Mouse (Mus musculus) cortical plate, adult 2 months (tissue): ENCODE data around the gene Hist1h3b.
A peak's percentile ranks its signal among the peaks of the same experiment; 100 is the strongest.

Source experiments
- CTCF ChIP-seq: fragments of 200-500 bp; IDR thresholded peaks from 2 replicates; pipeline ENCODE4 v1.5.1; 2011; ENCODE audit warnings: mild to moderate bottlenecking, control low read depth, low read length; ENCODE audit not compliant: insufficient read depth; ENCODE audit errors: extremely low read depth
- POLR2A ChIP-seq: fragments of 200-500 bp; IDR thresholded peaks from 2 replicates; pipeline ENCODE4 v1.6.1; 2011; ENCODE audit warnings: mild to moderate bottlenecking, low read length, control low read depth; ENCODE audit not compliant: insufficient read depth; ENCODE audit errors: extremely low read depth

DNA sequence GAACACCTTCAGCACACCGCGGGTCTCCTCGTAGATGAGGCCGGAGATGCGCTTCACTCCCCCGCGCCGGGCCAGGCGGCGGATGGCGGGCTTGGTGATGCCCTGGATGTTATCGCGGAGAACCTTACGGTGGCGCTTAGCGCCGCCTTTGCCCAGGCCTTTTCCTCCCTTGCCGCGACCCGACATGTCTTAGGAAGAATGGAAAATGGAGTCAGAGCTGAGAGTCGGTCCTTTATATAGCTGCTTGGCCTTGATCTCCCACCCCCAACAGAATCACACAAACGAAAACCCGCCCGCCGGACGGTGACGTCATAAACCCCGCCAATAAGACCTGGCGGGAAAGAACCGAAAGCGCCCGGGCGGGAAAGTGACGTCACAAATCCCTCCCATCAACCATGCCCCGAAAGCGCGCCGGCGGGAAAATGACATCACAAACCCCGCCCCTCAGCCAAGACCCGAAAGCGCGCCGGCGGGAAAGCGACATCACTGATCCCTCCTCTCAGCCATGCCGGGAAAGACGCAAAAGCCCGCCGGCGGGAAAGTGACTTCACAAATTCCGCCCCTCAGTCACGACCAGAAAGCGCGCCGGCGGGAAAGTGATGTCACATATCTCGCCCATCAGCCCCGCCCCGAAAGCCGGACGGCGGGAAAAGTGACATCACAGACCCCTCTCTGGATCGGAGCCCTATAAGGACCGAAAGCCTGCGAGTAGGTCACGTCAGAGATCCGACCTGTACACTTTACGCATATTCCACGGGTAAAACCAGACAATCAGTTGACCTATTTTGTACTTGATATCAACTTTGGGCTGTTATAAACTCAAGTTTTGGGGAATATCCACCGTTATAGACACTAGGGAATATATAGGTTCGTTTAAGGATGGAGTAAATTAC, 9.2 kb downstream of the Hist1h3b start, which contains the start of gene Hist1h4a:
- TF ChIP-seq CTCF: no peak
- peak; percentile 94 for TF ChIP-seq POLR2A
